Mouse (Mus musculus) G1E (cell line): ENCODE results near the gene Epx.

Source experiments
- CTCF ChIP-seq: IDR thresholded peaks from 2 replicates; pipeline ENCODE4 v1.5.1; 2012; ENCODE audit warnings: low read depth, low read length, inconsistent platforms, mixed read lengths
- GATA1 ChIP-seq: IDR thresholded peaks from 2 replicates; pipeline ENCODE4 v1.6.1; 2012; ENCODE audit warnings: borderline replicate concordance, low read length, inconsistent platforms, mixed read lengths
- GATA2 ChIP-seq: IDR thresholded peaks from 2 replicates; pipeline ENCODE4 v1.6.1; 2012; ENCODE audit warnings: low read depth, low read length, inconsistent platforms, borderline replicate concordance
- POLR2AphosphoS5 ChIP-seq: IDR thresholded peaks from 2 replicates; pipeline ENCODE4 v1.6.1; 2012; ENCODE audit warnings: low read depth, low read length, inconsistent platforms; ENCODE audit not compliant: insufficient replicate concordance
- TAL1 ChIP-seq: conservative IDR thresholded peaks from 2 replicates; pipeline ENCODE4 v1.6.1; 2012; ENCODE audit warnings: low read depth, low read length, inconsistent platforms, mixed read lengths

- no peak for TF ChIP-seq CTCF
- TF ChIP-seq POLR2AphosphoS5: no peak
- TF ChIP-seq GATA1: no peak
- TF ChIP-seq TAL1: no peak
- TF ChIP-seq GATA2: no peak
These were observed 45.6 kb upstream of the Epx start, which contains the start of gene Olfr464 for GRCm38 (mm10) chr11:87920966-87921365.
